Mouse (Mus musculus) embryonic facial prominence, embryonic 14.5 days (tissue): Measurements from ENCODE around the gene Bace2. TPM values are rescaled to one million over a fixed set of nuclear protein-coding genes. Genes with fewer than 3 reads are reported as not detected.

Experiments used
- ATAC-seq: fragments of 200-750 bp; cut with Nextera tagmentation; 2 replicates; pipeline ENCODE4 v1.8.0; 2017; ENCODE audit warnings: low read depth, moderate number of reproducible peaks, moderate TSS enrichment
- DNase-seq: peaks from one replicate; pipeline ENCODE4 v3.0.0-alpha.2; 2015; ENCODE audit warnings: low spot score
- H3K27ac ChIP-seq: fragments of 300-500 bp; sonication (generic); replicated peaks from 2 replicates; pipeline ENCODE4 v1.5.1; 2014; ENCODE audit warnings: low read depth, mild to moderate bottlenecking, low read length, moderate library complexity
- H3K27me3 ChIP-seq: fragments of 300-500 bp; sonication (generic); replicated peaks from 2 replicates; pipeline ENCODE4 v1.6.1; 2014; ENCODE audit warnings: low read length; ENCODE audit not compliant: control insufficient read depth, insufficient read depth
- H3K36me3 ChIP-seq: fragments of 300-500 bp; sonication (generic); 2 replicates; pipeline ENCODE4 v1.6.1; 2014; ENCODE audit warnings: low read length, mixed read lengths; ENCODE audit not compliant: control insufficient read depth, insufficient read depth
- H3K4me1 ChIP-seq: fragments of 300-500 bp; sonication (generic); 2 replicates; pipeline ENCODE4 v1.6.1; 2014; ENCODE audit warnings: antibody characterized with exemption, low read length; ENCODE audit not compliant: control insufficient read depth, insufficient read depth
- H3K4me2 ChIP-seq: fragments of 300-500 bp; sonication (generic); 2 replicates; pipeline ENCODE4 v1.6.1; 2014; ENCODE audit warnings: low read depth, mild to moderate bottlenecking, low read length, moderate library complexity, mixed read lengths
- H3K4me3 ChIP-seq: fragments of 300-500 bp; sonication (generic); 2 replicates; pipeline ENCODE4 v1.5.1; 2014; ENCODE audit warnings: low read depth, mild to moderate bottlenecking, low read length
- H3K9ac ChIP-seq: fragments of 300-500 bp; sonication (generic); 2 replicates; pipeline ENCODE4 v1.6.1; 2014; ENCODE audit warnings: low read depth, mild to moderate bottlenecking, low read length, moderate library complexity, mixed read lengths
- H3K9me3 ChIP-seq: fragments of 300-500 bp; sonication (generic); 2 replicates; pipeline ENCODE4 v1.6.1; 2016; ENCODE audit warnings: low read length; ENCODE audit not compliant: control insufficient read depth
- WGBS: fragments of 180-500 bp; shearing (Covaris S2); extraction: QIAGEN DNeasy Blood & Tissue Kit; methylation state at CpG from one replicate; pipeline ENCODE4 v1.1.7; 2014; 5-methylcytosine and 5-hydroxymethylcytosine counted together
- polyA plus RNA-seq: library from polyadenylated mRNA; unstranded; fragments of >200 nt; fragmentation: Nextera tagmentation; extraction: Ambion mirVana; gene quantifications from 2 replicates; pipeline ENCODE4 v1.2.1, GENCODE M21; 2014

The Bace2 gene
- polyA plus RNA-seq, 1 experiment from 2014 or later: 20.6 TPM

DNA sequence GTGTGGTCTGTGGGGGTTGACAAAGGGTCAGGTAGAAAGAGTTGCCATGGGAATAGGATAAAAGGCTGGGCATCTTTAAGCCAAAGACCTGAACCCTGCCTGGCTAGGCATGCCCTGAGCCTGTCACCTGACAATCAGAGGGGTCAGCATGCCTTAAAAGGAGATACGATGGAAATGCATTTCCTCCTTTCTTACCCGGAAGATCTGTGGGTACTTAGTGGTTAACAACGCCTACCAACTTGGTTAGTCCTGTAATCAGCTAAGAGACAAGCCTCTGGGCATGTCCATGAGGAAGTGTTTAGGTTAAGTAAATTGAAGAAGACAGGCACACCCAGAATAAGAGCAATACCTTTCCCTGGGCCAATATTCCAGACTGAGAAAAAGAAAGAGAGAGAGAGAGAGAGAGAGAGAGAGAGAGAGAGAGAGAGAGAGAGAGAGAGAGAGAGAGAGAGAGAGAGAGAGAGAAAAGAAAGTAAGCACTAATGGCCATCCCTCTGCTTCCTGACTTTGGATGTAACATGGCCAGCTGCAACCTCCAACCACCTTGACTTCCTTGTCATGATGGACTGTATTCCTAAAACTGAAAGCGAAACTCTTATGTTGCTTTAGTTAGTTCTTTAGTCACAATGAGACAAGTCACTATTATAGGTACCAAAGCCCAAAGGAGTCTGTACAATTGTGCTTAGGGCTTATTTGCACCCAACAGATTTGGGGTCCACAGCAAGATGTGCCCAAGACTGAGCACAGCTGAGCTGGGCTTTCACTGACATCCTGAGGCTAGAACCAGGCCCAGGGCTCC is 111.7 kb downstream of the Bace2 start:
- Histone ChIP-seq H3K4me3 (no peak overlapping the region), H3K4me1 (no peaks in the 10 kb centered on the region), H3K27ac (no peak overlapping the region), H3K4me2 (no peak overlapping the region), H3K9ac (no peak overlapping the region), H3K27me3 (no peaks in the 10 kb centered on the region), H3K9me3 (no peaks in the 10 kb centered on the region), H3K36me3 (no peaks in the 10 kb centered on the region)
- ATAC-seq (no peak), DNase-seq (no peak)
- WGBS: 66% methylated on average over 4 of the region's 4 CpGs

- WGBS: 73% methylated on average over 2 of the region's 2 CpGs
- ATAC-seq: no peak
Observed at GRCm38 (mm10) chr16:97474671-97475070, 118.1 kb downstream of the Bace2 start.

DNA sequence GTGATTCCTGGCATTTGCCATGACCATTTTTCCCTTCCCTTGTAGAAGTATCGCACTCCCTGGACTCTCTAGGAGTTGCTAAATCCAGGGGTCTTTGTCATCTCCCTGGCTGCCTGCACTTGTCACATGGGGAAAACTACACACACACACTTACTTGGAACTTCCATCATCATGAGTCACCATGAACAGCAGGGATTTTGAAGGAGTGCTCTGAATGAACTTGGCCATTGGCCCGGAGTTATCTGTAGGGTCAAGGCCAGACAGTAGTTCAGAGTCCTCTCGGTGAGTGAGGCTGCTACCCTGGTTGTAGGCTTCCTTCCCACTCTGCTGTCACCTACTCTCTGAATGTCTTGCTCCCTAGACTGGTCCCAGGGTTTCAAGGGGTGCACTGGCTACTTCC is 119.0 kb downstream of the Bace2 start:
- ATAC-seq (no peak), DNase-seq (no peak)
- 92% methylated on average over 3 of the region's 3 CpGs for WGBS
- H3K9me3 ChIP-seq: no peaks in the 10 kb centered on the region
- no peaks in the 10 kb centered on the region for H3K27me3 ChIP-seq
- no peak overlapping the region for H3K4me3 ChIP-seq
- H3K4me1 ChIP-seq: no peaks in the 10 kb centered on the region
- no peak overlapping the region for H3K27ac ChIP-seq
- H3K36me3 ChIP-seq: no peaks in the 10 kb centered on the region
- H3K4me2 ChIP-seq: no peak overlapping the region
- no peak overlapping the region for H3K9ac ChIP-seq

More at GRCm38 (mm10) chr16:97474671-97475070, 118.1 kb downstream of the Bace2 start:
- no peaks in the 10 kb centered on the region for H3K4me1 ChIP-seq
- H3K9ac ChIP-seq: no peak overlapping the region
- H3K36me3 ChIP-seq: no peaks in the 10 kb centered on the region
- H3K27me3 ChIP-seq: no peaks in the 10 kb centered on the region
- no peak overlapping the region for H3K4me2 ChIP-seq
- no peaks in the 10 kb centered on the region for H3K9me3 ChIP-seq
- no peak overlapping the region for H3K27ac ChIP-seq
- no peak overlapping the region for H3K4me3 ChIP-seq
- no peak for DNase-seq

DNA sequence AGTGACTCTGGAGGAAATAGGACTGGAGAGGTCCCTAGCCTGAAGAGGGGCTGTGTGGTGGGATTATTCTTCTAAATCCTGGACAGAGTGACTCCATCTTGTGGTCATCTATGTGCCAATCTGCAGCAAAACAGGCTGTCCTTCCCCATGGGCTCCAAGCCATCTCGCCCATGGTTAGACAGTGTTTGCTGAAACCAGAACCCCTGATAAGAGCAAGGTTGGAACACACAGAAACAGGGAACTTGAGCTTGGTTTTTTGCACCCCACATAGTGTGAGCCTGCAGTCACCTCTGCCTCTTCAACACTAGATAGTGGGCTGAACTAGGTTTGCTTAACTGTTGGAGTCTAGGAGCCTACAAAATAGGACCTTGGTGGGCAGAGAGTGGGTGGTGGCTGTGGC is 120.0 kb downstream of the Bace2 start:
- no peak overlapping the region for H3K4me2 ChIP-seq
- H3K36me3 ChIP-seq: no peaks in the 10 kb centered on the region
- no peak for ATAC-seq
- H3K4me1 ChIP-seq: no peaks in the 10 kb centered on the region
- no peaks in the 10 kb centered on the region for H3K27me3 ChIP-seq
- H3K9me3 ChIP-seq: no peaks in the 10 kb centered on the region
- no peak overlapping the region for H3K4me3 ChIP-seq
- no peak overlapping the region for H3K9ac ChIP-seq
- DNase-seq: no peak
- 75% methylated on average over 1 of the region's 1 CpGs for WGBS
- H3K27ac ChIP-seq: no peak overlapping the region

DNA sequence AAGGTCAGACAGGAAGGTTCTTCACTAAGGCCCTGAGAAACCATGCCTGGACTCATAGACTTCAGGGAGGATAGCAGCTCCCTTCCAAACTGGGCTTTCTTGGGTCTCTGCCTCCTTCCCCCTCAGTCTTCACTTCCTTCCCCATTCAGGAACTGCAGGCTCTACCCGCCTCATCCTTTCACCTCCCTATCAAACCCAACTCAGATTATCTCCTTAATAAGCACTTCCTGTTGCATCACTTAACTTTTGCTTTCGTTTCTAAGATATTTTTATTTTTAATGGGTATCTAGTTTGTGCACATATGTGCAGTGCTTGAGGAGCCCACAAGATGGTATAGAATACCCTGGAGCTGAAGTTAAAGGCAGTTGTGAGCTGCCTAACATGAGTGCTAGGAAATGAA is 122.1 kb downstream of the Bace2 start:
- no peak for ATAC-seq
- DNase-seq: no peak
- no peak overlapping the region for H3K4me2 ChIP-seq
- H3K27me3 ChIP-seq: no peaks in the 10 kb centered on the region
- H3K36me3 ChIP-seq: no peaks in the 10 kb centered on the region
- no peak overlapping the region for H3K4me3 ChIP-seq
- 71% methylated on average over 2 of the region's 2 CpGs for WGBS
- H3K4me1 ChIP-seq: no peaks in the 10 kb centered on the region
- no peak overlapping the region for H3K9ac ChIP-seq
- no peaks in the 10 kb centered on the region for H3K9me3 ChIP-seq
- no peak overlapping the region for H3K27ac ChIP-seq

DNA sequence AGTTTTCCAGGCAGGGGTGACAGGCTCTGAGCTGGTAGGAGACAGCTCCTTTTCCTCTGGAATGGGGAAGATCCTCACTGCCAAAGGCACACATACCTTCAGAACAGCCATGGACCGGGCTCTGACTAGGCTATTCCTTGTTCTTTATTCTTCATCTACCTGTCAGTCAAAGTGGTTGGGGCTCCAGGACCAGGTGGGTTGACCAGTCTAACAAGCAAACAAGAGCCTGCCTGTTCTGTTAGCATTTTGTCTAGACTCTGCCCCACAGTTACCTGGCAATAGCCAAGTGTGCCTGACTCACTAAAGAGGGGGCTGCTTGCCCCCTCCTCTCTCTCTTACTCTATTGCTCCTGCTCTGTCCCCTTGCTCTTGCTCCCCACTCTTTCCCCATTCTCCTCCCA is 135.8 kb downstream of the Bace2 start:
- Histone ChIP-seq H3K9me3 (no peaks in the 10 kb centered on the region), H3K4me3 (no peak overlapping the region), H3K9ac (no peak overlapping the region), H3K4me2 (no peak overlapping the region), H3K4me1 (no peaks in the 10 kb centered on the region), H3K36me3 (no peaks in the 10 kb centered on the region), H3K27ac (no peak overlapping the region), H3K27me3 (no peaks in the 10 kb centered on the region)
- DNase-seq (no peak), ATAC-seq (no peak)
- WGBS: 64% methylated on average over 1 of the region's 1 CpGs

Other genes starting within 250 kb of the Bace2 start
- 0.63 and 0.84 TPM in 2 replicates for gene Dscam, start 186.0 kb upstream of the Bace2 start, polyA plus RNA-seq
- 0.18 and 0.53 TPM in 2 replicates for gene Mx1, start 106.2 kb downstream of the Bace2 start, polyA plus RNA-seq
- 0.18 TPM in 1 of 2 replicates, not detected in the other for gene Fam3b, start 158.1 kb downstream of the Bace2 start, polyA plus RNA-seq